Mouse (Mus musculus): ENCODE results near the gene Eftud2.

The Eftud2 gene

GRCm38 (mm10) chr11:102879558-102879957 is 1.2 kb downstream of the Eftud2 start:
- DNase-seq (ENCODE audit: low read depth, low spot score): no peak

GRCm38 (mm10) chr11:102874801-102875334 is 5.9 kb downstream of the Eftud2 start:
- no peak for DNase-seq (ENCODE audit: low read depth, low spot score)

- peak; percentile 62 for DNase-seq (ENCODE audit: low read depth, low spot score)
These were observed 16.5 kb downstream of the Eftud2 start for GRCm38 (mm10) chr11:102864272-102864671.

- no peak for DNase-seq (ENCODE audit: low read depth, low spot score)
These were observed 20.9 kb downstream of the Eftud2 start for GRCm38 (mm10) chr11:102859933-102860332.

- DNase-seq (ENCODE audit: low read depth, low spot score): no peak
These were observed 21.8 kb downstream of the Eftud2 start for GRCm38 (mm10) chr11:102858951-102859350.

- DNase-seq (ENCODE audit: low read depth, low spot score): peak; percentile 4
These were observed 24.8 kb downstream of the Eftud2 start for GRCm38 (mm10) chr11:102855941-102856340.

- DNase-seq (ENCODE audit: low read depth, low spot score): no peak
These were observed 27.0 kb downstream of the Eftud2 start for GRCm38 (mm10) chr11:102853760-102854159.

GRCm38 (mm10) chr11:102851883-102852282 is 28.9 kb downstream of the Eftud2 start:
- DNase-seq (ENCODE audit: low read depth, low spot score): peak; percentile 36

GRCm38 (mm10) chr11:102845926-102846325 is 34.9 kb downstream of the Eftud2 start:
- no peak for DNase-seq (ENCODE audit: low read depth, low spot score)

GRCm38 (mm10) chr11:102838616-102839150 is 42.1 kb downstream of the Eftud2 start:
- no peak for DNase-seq (ENCODE audit: low read depth, low spot score)

- no peak for DNase-seq (ENCODE audit: low read depth, low spot score)
These were observed 42.7 kb downstream of the Eftud2 start for GRCm38 (mm10) chr11:102838126-102838525.

GRCm38 (mm10) chr11:102837385-102837784 is 43.4 kb downstream of the Eftud2 start:
- DNase-seq (ENCODE audit: low read depth, low spot score): no peak

GRCm38 (mm10) chr11:102836146-102836545 is 44.6 kb downstream of the Eftud2 start:
- DNase-seq (ENCODE audit: low read depth, low spot score): no peak

GRCm38 (mm10) chr11:102835549-102835948 is 45.2 kb downstream of the Eftud2 start, which contains the start of gene Higd1b:
Higd1b (plus strand) TSS chr11:102835849.
- no peak for DNase-seq (ENCODE audit: low read depth, low spot score)

- DNase-seq (ENCODE audit: low read depth, low spot score): no peak
These were observed 46.6 kb downstream of the Eftud2 start for GRCm38 (mm10) chr11:102834219-102834618.

GRCm38 (mm10) chr11:102832700-102833297 is 48.0 kb downstream of the Eftud2 start:
- DNase-seq (ENCODE audit: low read depth, low spot score): no peak

GRCm38 (mm10) chr11:102830276-102830675 is 50.5 kb downstream of the Eftud2 start:
- no peak for DNase-seq (ENCODE audit: low read depth, low spot score)

GRCm38 (mm10) chr11:102827097-102827496 is 53.7 kb downstream of the Eftud2 start:
- no peak for DNase-seq (ENCODE audit: low read depth, low spot score)

- DNase-seq (ENCODE audit: low read depth, low spot score): no peak
These were observed 54.3 kb downstream of the Eftud2 start for GRCm38 (mm10) chr11:102826476-102826875.

- DNase-seq (ENCODE audit: low read depth, low spot score): no peak
These were observed 59.6 kb downstream of the Eftud2 start for GRCm38 (mm10) chr11:102821231-102821630.

GRCm38 (mm10) chr11:102820432-102820831 is 60.4 kb downstream of the Eftud2 start:
- DNase-seq (ENCODE audit: low read depth, low spot score): no peak

- DNase-seq (ENCODE audit: low read depth, low spot score): no peak
These were observed 60.9 kb downstream of the Eftud2 start for GRCm38 (mm10) chr11:102819783-102820385.
